Mouse (Mus musculus): Measurements from ENCODE around the gene Abi1. TPM values are rescaled to one million over a fixed set of nuclear protein-coding genes. Genes with fewer than 3 reads are reported as not detected.

The Abi1 gene
- polyA plus RNA-seq, 1 experiment = 28.0 TPM

- Histone ChIP-seq H3K4me3 (no peak overlapping the region), H3K4me2 (ENCODE audit: low read depth) (peak overlapping the region; percentile 53), H3K36me3 (ENCODE audit: control insufficient read depth, insufficient read depth) (no peaks in the 10 kb centered on the region), H3ac (ENCODE audit: control insufficient read depth, insufficient read length) (no peak overlapping the region), H3K27me3 (ENCODE audit: control insufficient read depth, insufficient read depth, insufficient read length) (no peaks in the 10 kb centered on the region), H3K79me2 (ENCODE audit: control insufficient read depth, insufficient read depth) (peaks cover 95% of the 10 kb centered on the region)
- TF ChIP-seq TCF3 (IDR thresholded peaks at IDR 0.05; ENCODE audit: insufficient read length, low read depth) (no peak), MAX (IDR thresholded peaks at IDR 0.05; ENCODE audit: low read depth) (no peak), USF1 (IDR thresholded peaks at IDR 0.05; ENCODE audit: low read depth) (no peak), MYOG (IDR thresholded peaks at IDR 0.05; ENCODE audit: control insufficient read depth in 1 of 3, insufficient read depth in 1 of 3, insufficient read length in 2 of 3, low read depth in 2 of 3) (no peak), SRF (IDR thresholded peaks at IDR 0.05; ENCODE audit: control insufficient read depth, insufficient read length, low read depth) (no peak), REST (IDR thresholded peaks at IDR 0.05; ENCODE audit: insufficient read depth, insufficient read length) (no peak), POLR2AphosphoS2 (IDR thresholded peaks at IDR 0.05; ENCODE audit: insufficient read length, low read depth) (no peak), POLR2A (IDR thresholded peaks at IDR 0.05; ENCODE audit: insufficient read length, low read depth) (no peak), MYOD1 (IDR thresholded peaks at IDR 0.05; ENCODE audit: control insufficient read depth in 1 of 3, insufficient read length in 2 of 3, low read depth in 2 of 3) (no peak), CEBPB (IDR thresholded peaks at IDR 0.05; ENCODE audit: insufficient read depth, poor library complexity, severe bottlenecking) (no peak), E2F4 (IDR thresholded peaks at IDR 0.05; ENCODE audit: insufficient read depth) (no peak), TCF12 (IDR thresholded peaks at IDR 0.05; ENCODE audit: insufficient read depth, poor library complexity, severe bottlenecking) (no peak)
Observed at GRCm38 (mm10) chr2:23034692-23035435, 5.2 kb downstream of the Abi1 start.

DNA sequence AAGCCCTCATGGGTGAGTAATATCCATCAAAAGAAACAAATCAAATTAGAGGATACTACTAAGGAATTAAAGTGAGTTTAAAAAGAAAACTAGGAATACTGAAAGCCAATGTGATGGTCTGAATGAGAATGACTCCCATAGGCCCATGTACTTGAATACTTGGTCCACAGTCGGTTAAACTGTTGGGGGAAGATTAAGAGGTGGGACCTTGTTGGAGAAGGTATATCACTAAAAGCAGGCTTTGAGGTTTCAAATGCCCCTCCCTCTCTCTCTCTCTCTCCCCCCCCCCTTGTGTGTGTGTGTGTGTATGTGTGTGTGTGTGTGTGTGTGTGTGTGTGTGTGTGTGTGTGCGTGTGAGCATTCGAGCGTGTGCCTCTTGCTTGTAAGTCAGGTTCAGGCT lies 9.4 kb downstream of the Abi1 start:
- H3K4me2 ChIP-seq (ENCODE audit: low read depth) = no peak overlapping the region
- TF ChIP-seq MYOG (IDR thresholded peaks at IDR 0.05; ENCODE audit: control insufficient read depth in 1 of 3, insufficient read depth in 1 of 3, insufficient read length in 2 of 3, low read depth in 2 of 3) (no peak), MYOD1 (IDR thresholded peaks at IDR 0.05; ENCODE audit: control insufficient read depth in 1 of 3, insufficient read length in 2 of 3, low read depth in 2 of 3) (no peak), E2F4 (IDR thresholded peaks at IDR 0.05; ENCODE audit: insufficient read depth) (no peak)
- H3K79me2 ChIP-seq (ENCODE audit: control insufficient read depth, insufficient read depth) = peaks cover 98% of the 10 kb centered on the region
- no peaks in the 10 kb centered on the region for H3K27me3 ChIP-seq (ENCODE audit: control insufficient read depth, insufficient read depth, insufficient read length)
- H3K4me3 ChIP-seq = no peak overlapping the region
- no peak overlapping the region for H3ac ChIP-seq (ENCODE audit: control insufficient read depth, insufficient read length)
- no peaks in the 10 kb centered on the region for H3K36me3 ChIP-seq (ENCODE audit: control insufficient read depth, insufficient read depth)

DNA sequence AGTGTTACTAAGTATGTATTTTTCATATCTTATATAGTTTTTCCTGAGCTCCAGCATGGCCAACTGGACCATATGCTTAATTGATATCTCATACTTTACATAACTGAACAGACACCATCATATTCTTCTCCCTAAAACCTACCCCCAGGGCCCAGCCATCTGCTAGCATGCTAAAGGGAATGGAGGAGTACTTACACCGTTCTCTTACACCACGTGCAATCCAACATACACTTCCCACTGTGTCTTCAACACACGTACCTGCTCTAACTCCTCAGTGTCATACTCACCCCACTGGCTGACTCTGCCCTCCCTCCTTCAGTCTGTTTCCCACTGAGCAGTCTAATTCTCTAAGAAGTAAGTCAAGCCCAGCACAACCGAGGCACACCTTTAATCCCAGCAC lies 11.2 kb downstream of the Abi1 start:
- no peak overlapping the region for H3ac ChIP-seq (ENCODE audit: control insufficient read depth, insufficient read length)
- H3K4me3 ChIP-seq = no peak overlapping the region
- no peaks in the 10 kb centered on the region for H3K36me3 ChIP-seq (ENCODE audit: control insufficient read depth, insufficient read depth)
- TF ChIP-seq CEBPB (IDR thresholded peaks at IDR 0.05; ENCODE audit: insufficient read depth, poor library complexity, severe bottlenecking) (no peak), TCF3 (IDR thresholded peaks at IDR 0.05; ENCODE audit: insufficient read length, low read depth) (no peak), MYOD1 (IDR thresholded peaks at IDR 0.05; ENCODE audit: control insufficient read depth in 1 of 3, insufficient read length in 2 of 3, low read depth in 2 of 3) (no peak), REST (IDR thresholded peaks at IDR 0.05; ENCODE audit: insufficient read depth, insufficient read length) (no peak)
- no peak overlapping the region for H3K4me2 ChIP-seq (ENCODE audit: low read depth)
- peaks cover 99% of the 10 kb centered on the region for H3K79me2 ChIP-seq (ENCODE audit: control insufficient read depth, insufficient read depth)
- no peaks in the 10 kb centered on the region for H3K27me3 ChIP-seq (ENCODE audit: control insufficient read depth, insufficient read depth, insufficient read length)

DNA sequence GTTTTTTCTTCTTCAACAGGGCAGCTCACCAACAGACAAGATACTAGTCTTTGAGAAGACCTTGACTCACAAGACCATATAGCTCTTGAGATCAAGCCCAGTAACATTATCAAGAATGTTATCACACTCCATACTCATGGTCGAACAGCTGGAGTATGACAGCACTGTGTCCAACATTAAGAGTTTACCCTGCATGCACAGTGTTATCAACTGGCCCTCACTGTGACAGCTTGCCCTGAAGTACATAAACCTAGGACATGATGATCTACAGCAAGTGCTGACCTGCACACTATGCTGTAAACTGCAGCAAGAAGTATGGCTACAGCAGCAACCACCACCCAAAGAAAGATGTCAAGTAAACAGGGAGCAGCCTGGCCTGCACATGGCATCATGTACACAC lies 13.7 kb downstream of the Abi1 start:
- TF ChIP-seq SRF (IDR thresholded peaks at IDR 0.05; ENCODE audit: control insufficient read depth, insufficient read length, low read depth) (no peak), USF1 (IDR thresholded peaks at IDR 0.05; ENCODE audit: low read depth) (no peak), MYOG (IDR thresholded peaks at IDR 0.05; ENCODE audit: control insufficient read depth in 1 of 3, insufficient read depth in 1 of 3, insufficient read length in 2 of 3, low read depth in 2 of 3) (no peak), E2F4 (IDR thresholded peaks at IDR 0.05; ENCODE audit: insufficient read depth) (no peak), CEBPB (IDR thresholded peaks at IDR 0.05; ENCODE audit: insufficient read depth, poor library complexity, severe bottlenecking) (no peak), TCF3 (IDR thresholded peaks at IDR 0.05; ENCODE audit: insufficient read length, low read depth) (no peak), MYOD1 (IDR thresholded peaks at IDR 0.05; ENCODE audit: control insufficient read depth in 1 of 3, insufficient read length in 2 of 3, low read depth in 2 of 3) (no peak), REST (IDR thresholded peaks at IDR 0.05; ENCODE audit: insufficient read depth, insufficient read length) (no peak), POLR2A (IDR thresholded peaks at IDR 0.05; ENCODE audit: insufficient read length, low read depth) (no peak), POLR2AphosphoS2 (IDR thresholded peaks at IDR 0.05; ENCODE audit: insufficient read length, low read depth) (no peak), TCF12 (IDR thresholded peaks at IDR 0.05; ENCODE audit: insufficient read depth, poor library complexity, severe bottlenecking) (no peak), MAX (IDR thresholded peaks at IDR 0.05; ENCODE audit: low read depth) (no peak)
- Histone ChIP-seq H3K79me2 (ENCODE audit: control insufficient read depth, insufficient read depth) (peaks cover 98% of the 10 kb centered on the region), H3K4me3 (no peak overlapping the region), H3K36me3 (ENCODE audit: control insufficient read depth, insufficient read depth) (no peaks in the 10 kb centered on the region), H3K4me2 (ENCODE audit: low read depth) (no peak overlapping the region), H3ac (ENCODE audit: control insufficient read depth, insufficient read length) (no peak overlapping the region), H3K27me3 (ENCODE audit: control insufficient read depth, insufficient read depth, insufficient read length) (no peaks in the 10 kb centered on the region)

- Histone ChIP-seq H3K36me3 (ENCODE audit: control insufficient read depth, insufficient read depth) (no peaks in the 10 kb centered on the region), H3K27me3 (ENCODE audit: control insufficient read depth, insufficient read depth, insufficient read length) (no peaks in the 10 kb centered on the region), H3K4me2 (ENCODE audit: low read depth) (no peak overlapping the region), H3K79me2 (ENCODE audit: control insufficient read depth, insufficient read depth) (peaks cover 98% of the 10 kb centered on the region), H3ac (ENCODE audit: control insufficient read depth, insufficient read length) (no peak overlapping the region), H3K4me3 (no peak overlapping the region)
- TF ChIP-seq MAX (IDR thresholded peaks at IDR 0.05; ENCODE audit: low read depth) = no peak
- TF ChIP-seq POLR2AphosphoS2 (IDR thresholded peaks at IDR 0.05; ENCODE audit: insufficient read length, low read depth) = no peak
- TF ChIP-seq MYOD1 (IDR thresholded peaks at IDR 0.05; ENCODE audit: control insufficient read depth in 1 of 3, insufficient read length in 2 of 3, low read depth in 2 of 3) = no peak
- TF ChIP-seq MYOG (IDR thresholded peaks at IDR 0.05; ENCODE audit: control insufficient read depth in 1 of 3, insufficient read depth in 1 of 3, insufficient read length in 2 of 3, low read depth in 2 of 3) = no peak
- TF ChIP-seq POLR2A (IDR thresholded peaks at IDR 0.05; ENCODE audit: insufficient read length, low read depth) = no peak
- no peak for TF ChIP-seq CEBPB (IDR thresholded peaks at IDR 0.05; ENCODE audit: insufficient read depth, poor library complexity, severe bottlenecking)
- no peak for TF ChIP-seq SRF (IDR thresholded peaks at IDR 0.05; ENCODE audit: control insufficient read depth, insufficient read length, low read depth)
- no peak for TF ChIP-seq TCF12 (IDR thresholded peaks at IDR 0.05; ENCODE audit: insufficient read depth, poor library complexity, severe bottlenecking)
- TF ChIP-seq REST (IDR thresholded peaks at IDR 0.05; ENCODE audit: insufficient read depth, insufficient read length) = no peak
- no peak for TF ChIP-seq E2F4 (IDR thresholded peaks at IDR 0.05; ENCODE audit: insufficient read depth)
- no peak for TF ChIP-seq USF1 (IDR thresholded peaks at IDR 0.05; ENCODE audit: low read depth)
- no peak for TF ChIP-seq TCF3 (IDR thresholded peaks at IDR 0.05; ENCODE audit: insufficient read length, low read depth)
Observed at GRCm38 (mm10) chr2:23023714-23024282, 16.2 kb downstream of the Abi1 start.
